Mouse (Mus musculus): ENCODE data around the gene Lrch4. TPM values are rescaled to one million over a fixed set of nuclear protein-coding genes. Genes with fewer than 3 reads are reported as not detected.
A peak's percentile ranks its signal among the peaks of the same experiment; 100 is the strongest.

Lrch4 gene
- polyA plus RNA-seq (2012; rRNA removed), result 249 and 293 TPM in 2 replicates

DNA sequence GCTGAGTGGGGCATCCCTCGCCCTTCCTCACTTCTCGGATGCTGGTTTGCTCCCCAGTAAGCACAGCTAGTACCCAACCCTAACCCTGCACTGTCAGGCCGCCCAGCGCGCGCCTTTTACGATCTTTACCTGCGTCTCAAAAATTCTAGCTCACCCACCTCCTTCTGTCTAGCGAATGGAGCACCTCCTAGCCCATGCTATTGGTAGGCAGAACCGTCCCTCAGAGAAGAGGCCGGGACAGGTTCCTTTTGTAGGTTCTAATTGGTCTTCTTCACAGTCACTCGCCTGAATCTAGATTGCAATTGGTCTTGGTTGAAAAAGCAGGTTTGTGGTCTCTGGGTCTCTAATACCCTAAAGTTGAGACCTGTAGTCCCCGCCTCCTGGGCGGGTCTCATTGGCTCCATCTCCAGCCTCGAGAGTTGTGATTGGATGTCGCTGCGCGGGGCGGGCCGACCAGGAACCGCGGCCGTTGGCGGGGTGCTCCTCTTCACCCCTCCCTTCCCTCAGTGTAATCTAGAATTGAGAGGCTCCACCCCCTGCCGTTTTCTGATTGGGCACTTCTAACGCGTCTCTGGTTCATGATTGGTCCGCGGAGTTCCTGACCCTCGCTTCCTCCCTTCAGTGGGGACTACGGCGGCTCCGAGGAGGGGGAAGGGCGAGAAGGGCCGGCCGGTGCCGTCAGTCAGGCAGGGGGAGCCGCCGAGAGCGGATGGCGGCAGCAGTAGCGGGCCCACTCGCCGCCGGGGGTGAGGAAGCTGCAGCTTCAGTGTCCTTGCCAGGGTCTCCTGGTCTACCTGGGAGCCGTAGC, at the start of gene Lrch4, which contains the start of the genes Fbxo24 and Gm20605:
Gene Lrch4 (plus strand): TSS at position 624 of the 808 bp plus-strand sequence.
Gene Fbxo24 (minus strand): TSS at position 505 of the 808 bp plus-strand sequence.
Gene Gm20605 (plus strand): TSS at position 678 of the 808 bp plus-strand sequence.
- H3K27ac ChIP-seq (ENCODE audit: insufficient read depth, low read length), result peak within 1 kb of the TSS; percentile 95
- TF ChIP-seq CTCF (IDR thresholded peaks at IDR 0.05; ENCODE audit: extremely low read depth, insufficient read depth, insufficient read length, insufficient replicate concordance) (no peak), POLR2A (IDR thresholded peaks at IDR 0.05; ENCODE audit: low read depth, low read length) (peak; percentile 97)

DNA sequence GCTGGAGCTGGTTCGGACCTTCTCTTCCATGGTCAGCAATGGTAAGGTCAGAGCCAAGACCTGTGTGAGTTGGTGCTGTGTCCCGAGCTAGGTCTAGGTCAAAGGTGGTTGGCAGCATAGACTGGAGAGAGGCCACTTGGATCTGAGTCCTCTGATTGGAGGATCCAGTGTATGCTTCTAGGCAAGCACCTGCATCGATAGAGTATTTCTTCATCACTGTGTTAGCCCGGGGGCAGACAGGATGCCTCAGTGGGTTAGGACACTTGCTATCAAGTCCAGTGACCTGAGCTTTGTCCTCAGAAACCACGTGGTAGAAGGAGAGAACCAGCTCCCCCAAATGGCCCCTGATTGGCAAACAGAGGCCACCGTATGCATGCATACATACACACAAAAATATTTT, 48.7 kb upstream of the Lrch4 start:
- Histone ChIP-seq H3K27me3 (ENCODE audit: control insufficient read depth, insufficient read depth, low read length) (no peaks in the 10 kb centered on the region), H3K4me3 (ENCODE audit: extremely low read depth, insufficient read depth, insufficient read length) (no peak overlapping the region), H3K27ac (ENCODE audit: insufficient read depth, low read length) (no peak overlapping the region), H3K36me3 (ENCODE audit: control insufficient read depth, insufficient read depth, low read length) (no peaks in the 10 kb centered on the region), H3K4me1 (ENCODE audit: control insufficient read depth, insufficient read depth, insufficient read length) (no peaks in the 10 kb centered on the region)
- TF ChIP-seq CTCF (IDR thresholded peaks at IDR 0.05; ENCODE audit: extremely low read depth, insufficient read depth, insufficient read length, insufficient replicate concordance) (no peak), POLR2A (IDR thresholded peaks at IDR 0.05; ENCODE audit: low read depth, low read length) (no peak)
- no peak for DNase-seq (ENCODE audit: low read depth in 1 of 2, low spot score in 2 of 2)
- 83% methylated on average over 6 of the region's 6 CpGs for WGBS

More for the DNA sequence above, at the start of gene Lrch4, which contains the start of the genes Fbxo24 and Gm20605:
- H3K4me3 ChIP-seq (ENCODE audit: extremely low read depth, insufficient read depth, insufficient read length), result peak within 1 kb of the TSS; percentile 78
- H3K4me1 ChIP-seq (ENCODE audit: control insufficient read depth, insufficient read depth, insufficient read length), result peaks cover 13% of the 10 kb centered on the region; the same call in 1 of the 2 replicates
- peak; percentile 99 to 100 for DNase-seq (ENCODE audit: low read depth in 1 of 2, low spot score in 2 of 2)
- peaks cover 3% of the 10 kb centered on the region for H3K36me3 ChIP-seq (ENCODE audit: control insufficient read depth, insufficient read depth, low read length)
- WGBS, result under 1% methylated on average over 46 of the region's 46 CpGs
- H3K27me3 ChIP-seq (ENCODE audit: control insufficient read depth, insufficient read depth, low read length), result no peaks in the 10 kb centered on the region

DNA sequence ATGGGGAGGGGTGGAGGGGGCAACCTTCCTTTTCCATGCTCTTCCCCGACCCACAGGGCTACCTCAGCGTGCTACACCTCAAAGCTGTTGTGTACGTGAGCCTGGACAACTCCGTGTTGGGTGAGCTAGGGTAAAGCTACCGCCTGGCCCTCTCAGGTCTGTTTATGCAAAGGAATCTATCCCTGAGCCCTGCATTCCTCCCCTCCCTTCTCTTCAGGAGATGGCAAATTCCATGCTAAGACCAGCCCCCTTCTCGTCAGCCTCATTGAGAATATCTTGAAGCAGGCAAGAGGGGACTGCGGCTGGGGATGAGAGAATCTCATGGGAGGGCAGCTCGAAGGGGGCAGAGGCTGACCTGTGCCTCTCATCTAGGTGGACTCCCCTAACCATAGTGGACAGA, 46.2 kb upstream of the Lrch4 start:
- Histone ChIP-seq H3K36me3 (ENCODE audit: control insufficient read depth, insufficient read depth, low read length) (no peaks in the 10 kb centered on the region), H3K27ac (ENCODE audit: insufficient read depth, low read length) (no peak overlapping the region), H3K27me3 (ENCODE audit: control insufficient read depth, insufficient read depth, low read length) (no peaks in the 10 kb centered on the region), H3K4me3 (ENCODE audit: extremely low read depth, insufficient read depth, insufficient read length) (no peak overlapping the region), H3K4me1 (ENCODE audit: control insufficient read depth, insufficient read depth, insufficient read length) (no peaks in the 10 kb centered on the region)
- no peak for TF ChIP-seq CTCF (IDR thresholded peaks at IDR 0.05; ENCODE audit: extremely low read depth, insufficient read depth, insufficient read length, insufficient replicate concordance)
- TF ChIP-seq POLR2A (IDR thresholded peaks at IDR 0.05; ENCODE audit: low read depth, low read length), result no peak
- no peak for DNase-seq (ENCODE audit: low read depth in 1 of 2, low spot score in 2 of 2)
- WGBS, result 93% methylated on average over 8 of the region's 8 CpGs

DNA sequence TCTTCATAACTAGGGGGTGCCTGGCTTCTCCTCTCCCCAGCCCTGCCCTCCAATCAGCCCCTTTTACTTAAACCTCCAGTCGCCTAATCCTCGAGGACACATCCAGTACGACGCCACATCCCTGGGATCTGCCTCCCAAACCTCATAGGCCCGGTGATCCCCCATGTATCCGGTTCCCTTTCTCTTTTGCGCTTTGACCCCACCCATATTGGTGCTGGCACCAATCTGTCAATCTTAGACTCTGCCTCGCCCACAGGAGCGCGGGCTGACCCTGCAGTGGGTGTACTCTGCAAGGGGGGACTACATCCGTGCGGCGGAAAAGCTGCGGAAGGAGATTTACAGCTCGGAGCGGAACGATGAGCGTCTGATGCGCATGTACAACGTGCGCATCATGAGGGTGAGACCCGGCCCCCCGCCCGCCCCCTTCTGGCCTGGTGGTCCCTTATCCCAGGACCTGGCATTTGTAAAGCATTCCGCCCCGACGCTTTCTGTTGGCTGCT, 45.2 kb upstream of the Lrch4 start:
- Histone ChIP-seq H3K4me3 (ENCODE audit: extremely low read depth, insufficient read depth, insufficient read length) (no peak overlapping the region), H3K4me1 (ENCODE audit: control insufficient read depth, insufficient read depth, insufficient read length) (no peaks in the 10 kb centered on the region), H3K36me3 (ENCODE audit: control insufficient read depth, insufficient read depth, low read length) (no peaks in the 10 kb centered on the region), H3K27me3 (ENCODE audit: control insufficient read depth, insufficient read depth, low read length) (no peaks in the 10 kb centered on the region), H3K27ac (ENCODE audit: insufficient read depth, low read length) (no peak overlapping the region)
- no peak for TF ChIP-seq CTCF (IDR thresholded peaks at IDR 0.05; ENCODE audit: extremely low read depth, insufficient read depth, insufficient read length, insufficient replicate concordance)
- WGBS, result 69% methylated on average over 27 of the region's 27 CpGs
- no peak for DNase-seq (ENCODE audit: low read depth in 1 of 2, low spot score in 2 of 2)

DNA sequence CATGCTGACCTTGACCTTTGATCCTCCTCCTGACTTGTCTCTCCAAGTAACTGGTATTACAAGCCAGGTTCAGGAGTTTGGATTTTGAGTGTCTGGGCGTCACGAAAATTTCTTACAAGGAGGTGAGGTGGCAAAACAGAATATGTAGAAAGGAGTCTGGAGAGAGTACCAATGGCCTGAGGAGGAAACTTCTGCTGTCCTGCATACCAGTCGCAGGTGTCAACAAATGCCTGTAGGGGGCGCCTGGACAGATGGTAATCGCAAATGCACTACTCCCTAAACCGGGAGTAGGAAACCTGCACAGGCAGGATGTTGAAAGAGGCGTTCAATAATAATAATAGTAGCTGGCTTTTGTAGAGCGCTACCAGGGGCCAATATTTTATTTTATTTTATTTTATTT, 43.9 kb upstream of the Lrch4 start:
- no peaks in the 10 kb centered on the region for H3K4me1 ChIP-seq (ENCODE audit: control insufficient read depth, insufficient read depth, insufficient read length)
- H3K36me3 ChIP-seq (ENCODE audit: control insufficient read depth, insufficient read depth, low read length), result no peaks in the 10 kb centered on the region
- H3K27ac ChIP-seq (ENCODE audit: insufficient read depth, low read length), result no peak overlapping the region
- H3K4me3 ChIP-seq (ENCODE audit: extremely low read depth, insufficient read depth, insufficient read length), result no peak overlapping the region
- no peaks in the 10 kb centered on the region for H3K27me3 ChIP-seq (ENCODE audit: control insufficient read depth, insufficient read depth, low read length)
- peak; percentile 42 to 74 for DNase-seq (ENCODE audit: low read depth in 1 of 2, low spot score in 2 of 2)
- 27% methylated on average over 8 of the region's 8 CpGs for WGBS
- TF ChIP-seq CTCF (IDR thresholded peaks at IDR 0.05; ENCODE audit: extremely low read depth, insufficient read depth, insufficient read length, insufficient replicate concordance), result peak; percentile 58; the same call in 1 of the 2 replicates
- no peak for TF ChIP-seq POLR2A (IDR thresholded peaks at IDR 0.05; ENCODE audit: low read depth, low read length)

DNA sequence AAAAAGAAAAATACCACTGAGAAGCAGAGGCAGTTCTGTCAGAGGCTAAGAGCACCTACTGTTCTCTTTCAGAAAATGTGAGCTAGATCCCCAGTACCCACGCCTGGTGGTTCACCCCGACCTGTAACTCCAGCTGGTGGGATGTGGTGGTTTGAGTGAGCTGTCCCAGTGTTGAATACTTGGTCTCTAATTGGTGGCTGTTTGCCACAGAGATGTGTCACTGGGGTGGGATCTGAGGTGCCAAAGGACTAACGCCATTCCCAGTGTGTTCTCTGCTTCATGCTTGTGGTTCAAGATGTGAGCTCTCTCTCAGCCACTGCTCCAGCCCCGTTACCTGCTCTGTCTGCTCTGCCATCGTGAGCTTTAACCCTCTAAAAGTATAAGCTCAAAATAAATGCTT, 38.4 kb upstream of the Lrch4 start:
- no peak overlapping the region for H3K27ac ChIP-seq (ENCODE audit: insufficient read depth, low read length)
- H3K36me3 ChIP-seq (ENCODE audit: control insufficient read depth, insufficient read depth, low read length), result no peaks in the 10 kb centered on the region
- WGBS, result 87% methylated on average over 5 of the region's 5 CpGs
- H3K4me1 ChIP-seq (ENCODE audit: control insufficient read depth, insufficient read depth, insufficient read length), result no peaks in the 10 kb centered on the region
- no peak overlapping the region for H3K4me3 ChIP-seq (ENCODE audit: extremely low read depth, insufficient read depth, insufficient read length)
- H3K27me3 ChIP-seq (ENCODE audit: control insufficient read depth, insufficient read depth, low read length), result no peaks in the 10 kb centered on the region
- DNase-seq (ENCODE audit: low read depth in 1 of 2, low spot score in 2 of 2), result no peak
- no peak for TF ChIP-seq CTCF (IDR thresholded peaks at IDR 0.05; ENCODE audit: extremely low read depth, insufficient read depth, insufficient read length, insufficient replicate concordance)
- no peak for TF ChIP-seq POLR2A (IDR thresholded peaks at IDR 0.05; ENCODE audit: low read depth, low read length)

DNA sequence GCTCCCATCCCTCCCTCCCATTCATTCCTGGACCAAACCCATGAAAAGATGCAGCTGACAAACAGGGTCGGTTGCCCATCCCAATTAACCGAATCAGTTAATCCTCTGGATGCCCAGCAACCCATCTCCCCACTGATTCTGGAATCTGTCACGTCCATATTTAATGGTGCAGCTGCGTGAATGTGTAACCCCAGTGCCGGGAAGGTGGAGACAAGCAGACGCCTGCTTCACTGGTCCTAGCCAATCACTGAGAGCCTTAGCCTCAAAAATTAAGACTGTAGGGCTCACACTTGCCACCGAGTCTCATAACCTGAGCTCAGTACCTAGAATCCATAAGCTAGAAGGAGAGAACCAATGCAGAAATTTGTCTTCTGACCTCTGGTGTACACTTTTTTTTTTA, 33.0 kb upstream of the Lrch4 start:
- Histone ChIP-seq H3K27ac (ENCODE audit: insufficient read depth, low read length) (no peak overlapping the region), H3K36me3 (ENCODE audit: control insufficient read depth, insufficient read depth, low read length) (no peaks in the 10 kb centered on the region), H3K4me1 (ENCODE audit: control insufficient read depth, insufficient read depth, insufficient read length) (peaks cover 12% of the 10 kb centered on the region; the same call in 1 of the 2 replicates), H3K27me3 (ENCODE audit: control insufficient read depth, insufficient read depth, low read length) (no peaks in the 10 kb centered on the region), H3K4me3 (ENCODE audit: extremely low read depth, insufficient read depth, insufficient read length) (no peak overlapping the region)
- TF ChIP-seq CTCF (IDR thresholded peaks at IDR 0.05; ENCODE audit: extremely low read depth, insufficient read depth, insufficient read length, insufficient replicate concordance), result no peak
- TF ChIP-seq POLR2A (IDR thresholded peaks at IDR 0.05; ENCODE audit: low read depth, low read length), result no peak
- 89% methylated on average over 7 of the region's 7 CpGs for WGBS
- no peak for DNase-seq (ENCODE audit: low read depth in 1 of 2, low spot score in 2 of 2)

All from spleen, adult 2 months (tissue).